Mouse (Mus musculus) liver, embryonic 14.5 days (tissue): Measurements from ENCODE around the gene 4930524B15Rik.

Experiments
- CTCF ChIP-seq: IDR thresholded peaks from 2 replicates; pipeline ENCODE4 v1.5.1; 2016; ENCODE audit warnings: antibody characterized with exemption, low read depth, control low read depth
- EP300 ChIP-seq: IDR thresholded peaks from 2 replicates; pipeline ENCODE4 v1.6.1; 2016; ENCODE audit warnings: antibody characterized with exemption, low read depth

GRCm38 (mm10) chr11:32018201-32018600 is 52.8 kb downstream of the 4930524B15Rik start:
- TF ChIP-seq EP300 (no peak), CTCF (no peak)
